Mouse (Mus musculus) kidney, embryonic 15.5 days (tissue): ENCODE measurements around the gene Rpgrip1. TPM values are rescaled to one million over a fixed set of nuclear protein-coding genes. Genes with fewer than 3 reads are reported as not detected.
"Not testable (repeated sequence)": the region's sequence is repeated elsewhere in the genome, so short reads cannot be mapped to it uniquely, and the experiment has no call there.

Source experiments
- ATAC-seq: fragments of 200-750 bp; cut with Nextera tagmentation; replicated peaks from 2 replicates; pipeline ENCODE4 v1.8.0; 2017; ENCODE audit warnings: moderate TSS enrichment; ENCODE audit not compliant: low FRiP score
- H3K27ac ChIP-seq: fragments of 300-500 bp; sonication (generic); 2 replicates; pipeline ENCODE4 v1.5.1; 2015; ENCODE audit warnings: mild to moderate bottlenecking, inconsistent platforms
- H3K27me3 ChIP-seq: fragments of 300-500 bp; sonication (generic); 2 replicates; pipeline ENCODE4 v1.6.1; 2015; ENCODE audit warnings: inconsistent platforms
- H3K36me3 ChIP-seq: fragments of 300-500 bp; sonication (generic); 2 replicates; pipeline ENCODE4 v1.6.1; 2015; ENCODE audit warnings: inconsistent platforms
- H3K4me1 ChIP-seq: fragments of 300-500 bp; sonication (generic); 2 replicates; pipeline ENCODE4 v1.6.1; 2015; ENCODE audit warnings: inconsistent platforms
- H3K4me2 ChIP-seq: fragments of 300-500 bp; sonication (generic); 2 replicates; pipeline ENCODE4 v1.6.1; 2015; ENCODE audit warnings: moderate library complexity, mild to moderate bottlenecking, inconsistent platforms
- H3K4me3 ChIP-seq: fragments of 300-500 bp; sonication (generic); replicated peaks from 2 replicates; pipeline ENCODE4 v1.5.1; 2015; ENCODE audit warnings: mild to moderate bottlenecking, inconsistent platforms
- H3K9ac ChIP-seq: fragments of 300-500 bp; sonication (generic); 2 replicates; pipeline ENCODE4 v1.6.1; 2015; ENCODE audit warnings: mild to moderate bottlenecking, inconsistent platforms
- H3K9me3 ChIP-seq: fragments of 300-500 bp; sonication (generic); replicated peaks from 2 replicates; pipeline ENCODE4 v1.6.1; 2016; ENCODE audit warnings: inconsistent platforms
- WGBS: fragments of 180-500 bp; shearing (Covaris S2); methylation state at CpG from one replicate; pipeline ENCODE4 v1.1.7; 2015; ENCODE audit warnings: mixed read lengths; 5-methylcytosine and 5-hydroxymethylcytosine counted together
- polyA plus RNA-seq: library from polyadenylated mRNA; unstranded; fragments of >200 nt; fragmentation: Nextera tagmentation; extraction: Ambion mirVana; gene quantifications from 2 replicates; pipeline ENCODE4 v1.2.1, GENCODE M21; 2015

Gene Rpgrip1
- polyA plus RNA-seq: 79.3 and 81.1 TPM in 2 replicates

- Histone ChIP-seq H3K4me2 (no peak within 1 kb of the TSS), H3K27me3 (no peaks in the 10 kb centered on the region), H3K4me3 (no peak within 1 kb of the TSS), H3K9ac (no peak within 1 kb of the TSS), H3K27ac (no peak within 1 kb of the TSS), H3K36me3 (no peaks in the 10 kb centered on the region), H3K4me1 (peaks cover 14% of the 10 kb centered on the region), H3K9me3 (no peaks in the 10 kb centered on the region)
- no peak for ATAC-seq
- 95% methylated on average over 4 of the region's 4 CpGs for WGBS
These were observed at the start of gene Rpgrip1 for GRCm38 (mm10) chr14:52110346-52110745. Gene Rpgrip1 (plus strand): TSS chr14:52110704.

- Histone ChIP-seq H3K4me2 (no peak overlapping the region), H3K9ac (no peak overlapping the region), H3K27me3 (no peaks in the 10 kb centered on the region), H3K9me3 (no peaks in the 10 kb centered on the region), H3K36me3 (no peaks in the 10 kb centered on the region), H3K4me1 (no peaks in the 10 kb centered on the region), H3K4me3 (no peak overlapping the region), H3K27ac (no peak overlapping the region)
- 83% methylated on average over 1 of the region's 1 CpGs for WGBS
- ATAC-seq: no peak
These were observed 49.7 kb upstream of the Rpgrip1 start for GRCm38 (mm10) chr14:52060800-52061199.

- no peak overlapping the region for H3K9ac ChIP-seq
- no peaks in the 10 kb centered on the region for H3K36me3 ChIP-seq
- no peak for ATAC-seq
- H3K27ac ChIP-seq: no peak overlapping the region
- WGBS: 82% methylated on average over 8 of the region's 8 CpGs
- no peaks in the 10 kb centered on the region for H3K9me3 ChIP-seq
- no peaks in the 10 kb centered on the region for H3K4me1 ChIP-seq
- no peak overlapping the region for H3K4me2 ChIP-seq
- no peaks in the 10 kb centered on the region for H3K27me3 ChIP-seq
- no peak overlapping the region for H3K4me3 ChIP-seq
These were observed 48.7 kb upstream of the Rpgrip1 start for GRCm38 (mm10) chr14:52061798-52062197.

DNA sequence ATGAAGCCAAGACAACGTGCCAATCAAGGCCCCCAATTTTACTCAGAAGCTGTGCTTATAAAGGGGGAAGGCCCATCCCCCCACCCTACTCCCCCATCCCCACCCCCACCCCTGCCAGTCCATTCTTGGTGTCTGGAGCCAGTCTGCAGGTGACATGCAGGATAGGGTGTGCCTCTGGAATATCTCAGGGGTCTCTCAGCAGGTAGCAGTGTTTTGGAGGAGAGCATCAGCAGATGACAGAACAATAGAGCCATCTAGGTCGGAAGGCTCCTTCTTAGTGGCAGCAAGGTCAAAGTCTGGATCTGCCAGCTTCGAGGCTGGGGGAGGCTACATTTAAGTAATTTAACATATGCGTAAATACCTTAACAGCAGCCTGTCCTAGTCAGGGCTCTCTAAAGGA lies 44.4 kb upstream of the Rpgrip1 start:
- no peak overlapping the region for H3K9ac ChIP-seq
- no peaks in the 10 kb centered on the region for H3K4me1 ChIP-seq
- no peak overlapping the region for H3K4me2 ChIP-seq
- 50% methylated on average over 4 of the region's 4 CpGs for WGBS
- H3K36me3 ChIP-seq: peaks cover 6% of the 10 kb centered on the region
- no peak overlapping the region for H3K4me3 ChIP-seq
- ATAC-seq: no peak
- H3K27me3 ChIP-seq: no peaks in the 10 kb centered on the region
- no peaks in the 10 kb centered on the region for H3K9me3 ChIP-seq
- H3K27ac ChIP-seq: no peak overlapping the region

- no peak overlapping the region for H3K27ac ChIP-seq
- 94% methylated on average over 15 of the region's 15 CpGs for WGBS
- H3K9me3 ChIP-seq: no peaks in the 10 kb centered on the region
- H3K27me3 ChIP-seq: no peaks in the 10 kb centered on the region
- H3K4me3 ChIP-seq: no peak overlapping the region
- peaks cover 61% of the 10 kb centered on the region for H3K36me3 ChIP-seq
- H3K4me1 ChIP-seq: no peaks in the 10 kb centered on the region
- no peak overlapping the region for H3K9ac ChIP-seq
- H3K4me2 ChIP-seq: no peak overlapping the region
- 0 out of 2 replicates have a peak, but pooled peaks have one; percentile 26 for ATAC-seq
These were observed 38.8 kb upstream of the Rpgrip1 start for GRCm38 (mm10) chr14:52071599-52072137.

DNA sequence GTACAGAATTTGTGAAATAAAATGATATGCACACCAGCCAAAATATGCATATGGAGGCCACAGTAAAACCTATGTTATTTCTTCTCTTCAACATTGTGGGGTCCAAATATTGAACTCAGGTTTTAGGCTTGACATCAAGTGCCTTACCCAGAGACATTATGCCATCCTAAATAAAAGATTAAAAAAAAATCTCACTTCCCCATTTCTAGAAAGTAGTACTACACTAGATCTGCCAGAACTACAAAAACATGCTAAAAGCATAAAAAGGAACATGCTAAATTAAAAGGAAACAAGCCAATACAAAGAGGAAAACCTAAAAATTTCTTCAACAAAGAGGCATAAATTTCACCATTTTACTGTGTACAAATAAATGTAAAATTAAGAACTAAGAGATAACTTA lies 27.4 kb upstream of the Rpgrip1 start:
- peaks cover 78% of the 10 kb centered on the region for H3K36me3 ChIP-seq
- no peak overlapping the region for H3K4me3 ChIP-seq
- no peak overlapping the region for H3K9ac ChIP-seq
- no peak overlapping the region for H3K4me2 ChIP-seq
- no peaks in the 10 kb centered on the region for H3K27me3 ChIP-seq
- no peaks in the 10 kb centered on the region for H3K9me3 ChIP-seq
- H3K27ac ChIP-seq: no peak overlapping the region
- ATAC-seq: no peak
- H3K4me1 ChIP-seq: no peaks in the 10 kb centered on the region

DNA sequence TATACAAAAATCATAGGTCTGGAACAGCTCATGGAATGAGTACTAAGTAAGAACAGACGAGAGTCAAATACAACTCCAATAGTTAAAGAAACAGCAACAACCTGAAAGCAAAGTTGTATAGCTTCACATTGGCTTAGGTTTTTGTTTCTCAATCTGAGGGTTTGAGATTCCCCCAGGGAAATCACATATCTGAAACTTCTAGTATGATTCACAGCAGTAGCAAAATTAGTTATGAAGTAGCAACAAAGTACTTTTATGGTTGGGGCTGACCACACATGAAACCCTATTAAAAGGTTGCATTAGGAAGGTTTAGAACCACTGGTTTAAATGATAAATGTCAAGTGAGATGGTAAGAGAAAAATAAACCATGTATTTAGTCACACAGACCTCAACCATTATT lies 16.0 kb upstream of the Rpgrip1 start:
- Histone ChIP-seq H3K4me2 (no peak overlapping the region), H3K27ac (no peak overlapping the region)
- 89% methylated on average over 1 of the region's 1 CpGs for whole genome bisulfite sequencing

DNA sequence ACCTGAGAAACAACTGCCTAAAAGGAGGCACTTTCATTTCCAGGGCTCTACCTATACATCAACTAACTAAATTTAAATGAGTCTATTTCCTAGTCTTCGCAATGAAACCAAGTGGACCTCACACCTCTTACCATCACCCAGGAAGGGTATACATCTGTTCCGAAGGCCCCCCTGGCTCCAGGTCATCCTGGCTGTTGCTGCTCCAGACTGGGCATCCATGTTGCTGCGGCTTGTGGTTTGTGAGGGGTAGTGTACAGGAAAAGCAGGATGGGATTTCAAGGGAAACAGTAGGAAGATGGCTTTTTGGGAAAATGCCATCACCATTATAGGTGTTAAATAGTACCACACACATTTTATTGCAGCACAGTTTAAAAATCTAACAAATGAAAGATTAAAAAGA lies 13.3 kb upstream of the Rpgrip1 start:
- not testable (repeated sequence) for H3K27me3 ChIP-seq, H3K27ac ChIP-seq, H3K9ac ChIP-seq, H3K9me3 ChIP-seq, ATAC-seq, H3K4me3 ChIP-seq, H3K4me2 ChIP-seq
- Histone ChIP-seq H3K36me3 (peaks cover 60% of the 10 kb centered on the region), H3K4me1 (peaks cover 24% of the 10 kb centered on the region)
- WGBS: 91% methylated on average over 3 of the region's 3 CpGs

More for the DNA sequence above, 16.0 kb upstream of the Rpgrip1 start:
- Histone ChIP-seq H3K36me3 (peaks cover 71% of the 10 kb centered on the region), H3K4me3 (no peak overlapping the region), H3K9ac (no peak overlapping the region), H3K4me1 (peaks cover 5% of the 10 kb centered on the region), H3K27me3 (no peaks in the 10 kb centered on the region), H3K9me3 (no peaks in the 10 kb centered on the region)
- ATAC-seq: no peak

DNA sequence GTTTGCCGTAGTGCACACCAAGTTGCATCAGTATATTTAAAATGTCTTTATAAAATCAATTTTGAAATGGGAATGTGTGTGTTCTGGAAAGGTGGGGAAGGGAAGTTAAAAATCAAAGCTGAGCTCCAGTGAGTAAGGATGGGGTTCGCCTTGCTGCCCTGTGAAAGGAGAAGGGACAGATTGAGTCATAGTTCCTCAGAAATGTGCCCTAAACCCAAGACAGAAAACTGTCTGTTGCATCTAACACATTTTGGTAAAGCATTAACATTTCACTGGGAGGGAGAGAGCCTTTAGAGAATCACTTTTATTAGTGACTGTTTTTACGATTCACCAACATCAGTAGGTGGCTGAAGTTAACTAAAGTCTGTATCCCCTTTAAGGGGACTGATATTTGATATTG lies 12.1 kb upstream of the Rpgrip1 start:
- 74% methylated on average over 3 of the region's 3 CpGs for WGBS
- not testable (repeated sequence) for H3K27ac ChIP-seq, H3K4me3 ChIP-seq, H3K9ac ChIP-seq, H3K9me3 ChIP-seq, ATAC-seq, H3K27me3 ChIP-seq
- 0 out of 2 replicates have a peak overlapping the region, but pooled peaks have one; percentile 0 for H3K4me2 ChIP-seq
- H3K36me3 ChIP-seq: peaks cover 51% of the 10 kb centered on the region
- peaks cover 28% of the 10 kb centered on the region for H3K4me1 ChIP-seq

DNA sequence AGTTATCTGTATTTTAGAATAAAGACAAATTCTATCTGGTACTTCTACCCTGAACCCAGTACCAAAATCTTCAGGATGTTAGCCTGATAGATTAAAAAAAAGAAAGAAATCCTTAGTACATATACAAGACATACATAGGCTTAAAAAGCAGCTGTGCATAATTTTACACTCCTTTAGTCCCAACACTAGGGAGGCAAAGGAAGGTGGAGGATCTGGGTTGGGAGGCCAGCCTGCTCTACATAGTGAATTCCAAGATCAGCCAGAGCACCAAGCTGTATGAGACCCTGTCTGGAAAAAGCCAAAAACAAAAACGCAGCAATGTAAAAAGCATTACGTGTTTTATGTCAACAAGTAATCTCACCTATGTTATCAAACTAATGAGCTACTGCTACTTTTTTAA lies 10.9 kb upstream of the Rpgrip1 start:
- peak overlapping the region; percentile 23 for H3K4me2 ChIP-seq

GRCm38 (mm10) chr14:52100170-52100960 lies 10.1 kb upstream of the Rpgrip1 start:
- no peaks in the 10 kb centered on the region for H3K9me3 ChIP-seq
- no peak overlapping the region for H3K4me3 ChIP-seq
- H3K4me1 ChIP-seq: peaks cover 38% of the 10 kb centered on the region
- H3K4me2 ChIP-seq: peak overlapping the region; percentile 71
- no peaks in the 10 kb centered on the region for H3K27me3 ChIP-seq
- ATAC-seq: no peak
- 66% methylated on average over 5 of the region's 5 CpGs for WGBS
- peaks cover 37% of the 10 kb centered on the region for H3K36me3 ChIP-seq
- H3K27ac ChIP-seq: no peak overlapping the region
- H3K9ac ChIP-seq: no peak overlapping the region

More for the DNA sequence above, 10.9 kb upstream of the Rpgrip1 start:
- H3K9ac ChIP-seq: no peak overlapping the region
- no peak overlapping the region for H3K4me3 ChIP-seq
- no peaks in the 10 kb centered on the region for H3K9me3 ChIP-seq
- 75% methylated on average over 2 of the region's 2 CpGs for WGBS
- H3K27ac ChIP-seq: no peak overlapping the region
- peaks cover 31% of the 10 kb centered on the region for H3K4me1 ChIP-seq
- ATAC-seq: no peak
- H3K27me3 ChIP-seq: no peaks in the 10 kb centered on the region
- H3K36me3 ChIP-seq: peaks cover 44% of the 10 kb centered on the region

DNA sequence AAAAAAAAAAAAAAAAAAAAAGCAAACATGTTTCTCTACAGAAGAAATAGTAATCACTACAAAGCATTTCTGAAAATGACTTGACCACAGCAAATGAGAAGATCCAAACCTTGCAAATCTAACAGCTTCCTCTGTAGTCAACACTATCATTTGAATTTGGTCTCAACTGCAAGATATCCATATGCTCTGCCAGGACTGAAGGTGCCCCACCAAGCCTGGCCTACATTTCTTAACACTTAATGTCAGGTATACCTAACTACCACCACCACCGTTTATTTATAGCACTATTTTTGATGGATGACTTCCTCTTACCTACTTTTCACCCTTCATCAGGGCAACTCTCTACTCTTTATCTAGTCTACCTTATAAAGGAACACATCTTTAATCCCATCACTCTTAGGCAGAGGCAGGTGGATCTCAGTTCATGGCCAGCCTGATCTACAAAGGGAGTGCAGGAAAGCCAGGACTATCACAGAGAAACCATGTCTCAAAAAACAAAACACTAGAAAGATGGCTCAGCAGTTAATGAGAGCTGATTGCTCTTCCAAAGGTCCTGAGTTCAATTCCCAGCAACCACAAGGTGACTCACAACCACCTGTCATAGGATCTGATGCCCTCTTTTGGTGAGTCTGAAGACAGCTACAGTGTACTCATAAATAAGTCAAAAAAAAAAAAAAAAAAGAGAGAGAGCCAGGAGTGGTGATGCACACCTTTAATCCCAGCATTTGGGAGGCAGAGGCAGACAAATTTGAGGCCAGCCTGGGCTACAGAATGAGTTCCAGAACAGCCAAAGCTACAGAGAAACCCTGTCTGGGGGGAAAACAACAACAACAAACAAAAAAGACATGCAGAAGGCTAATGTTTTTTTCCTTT lies 9.0 kb upstream of the Rpgrip1 start:
- H3K36me3 ChIP-seq: peaks cover 25% of the 10 kb centered on the region
- no peaks in the 10 kb centered on the region for H3K27me3 ChIP-seq
- peak overlapping the region; percentile 81 for H3K4me3 ChIP-seq
- no peak for ATAC-seq
- no peaks in the 10 kb centered on the region for H3K9me3 ChIP-seq
- H3K4me1 ChIP-seq: peaks cover 44% of the 10 kb centered on the region
- 64% methylated on average over 1 of the region's 1 CpGs for whole genome bisulfite sequencing
- no peak overlapping the region for H3K9ac ChIP-seq
- no peak overlapping the region for H3K27ac ChIP-seq
- H3K4me2 ChIP-seq: peak overlapping the region; percentile 71
